Mouse (Mus musculus) liver, embryonic 15.5 days (tissue): ENCODE results near the gene Slc30a9. TPM values are rescaled to one million over a fixed set of nuclear protein-coding genes. Genes with fewer than 3 reads are reported as not detected.

Source experiments
- ATAC-seq: fragments of 200-750 bp; cut with Nextera tagmentation; 2 replicates; pipeline ENCODE4 v1.8.0; 2017; ENCODE audit warnings: moderate number of reproducible peaks, mild to moderate bottlenecking, moderate library complexity; ENCODE audit not compliant: insufficient read depth
- H3K27ac ChIP-seq: fragments of 300-500 bp; sonication (generic); replicated peaks from 2 replicates; pipeline ENCODE4 v1.5.1; 2015; ENCODE audit warnings: mild to moderate bottlenecking, inconsistent platforms
- H3K27me3 ChIP-seq: fragments of 300-500 bp; sonication (generic); 2 replicates; pipeline ENCODE4 v1.6.1; 2015; ENCODE audit warnings: mild to moderate bottlenecking, inconsistent platforms
- H3K36me3 ChIP-seq: fragments of 300-500 bp; sonication (generic); replicated peaks from 2 replicates; pipeline ENCODE4 v1.6.1; 2015; ENCODE audit warnings: moderate library complexity, mild to moderate bottlenecking, inconsistent platforms
- H3K4me1 ChIP-seq: fragments of 300-500 bp; sonication (generic); replicated peaks from 2 replicates; pipeline ENCODE4 v1.6.1; 2015; ENCODE audit warnings: inconsistent platforms
- H3K4me2 ChIP-seq: fragments of 300-500 bp; sonication (generic); 2 replicates; pipeline ENCODE4 v1.6.1; 2015; ENCODE audit warnings: moderate library complexity, mild to moderate bottlenecking, inconsistent platforms
- H3K4me3 ChIP-seq: fragments of 300-500 bp; sonication (generic); replicated peaks from 2 replicates; pipeline ENCODE4 v1.5.1; 2015; ENCODE audit warnings: mild to moderate bottlenecking, inconsistent platforms
- H3K9ac ChIP-seq: fragments of 300-500 bp; sonication (generic); 2 replicates; pipeline ENCODE4 v1.6.1; 2015; ENCODE audit warnings: moderate library complexity, mild to moderate bottlenecking, inconsistent platforms
- H3K9me3 ChIP-seq: fragments of 300-500 bp; sonication (generic); replicated peaks from 2 replicates; pipeline ENCODE4 v1.6.1; 2016; ENCODE audit warnings: inconsistent platforms
- WGBS: fragments of 180-500 bp; shearing (Covaris S2); methylation state at CpG from one replicate; pipeline ENCODE4 v1.1.7; 2015; ENCODE audit warnings: mixed read lengths; ENCODE audit not compliant: insufficient replicate concordance; 5-methylcytosine and 5-hydroxymethylcytosine counted together
- polyA plus RNA-seq: library from polyadenylated mRNA; unstranded; fragments of >200 nt; fragmentation: Nextera tagmentation; extraction: Ambion mirVana; gene quantifications from 2 replicates; pipeline ENCODE4 v1.2.1, GENCODE M21; 2015

The Slc30a9 gene
- polyA plus RNA-seq, 1 experiment from 2014 or later: 52.7 TPM

DNA sequence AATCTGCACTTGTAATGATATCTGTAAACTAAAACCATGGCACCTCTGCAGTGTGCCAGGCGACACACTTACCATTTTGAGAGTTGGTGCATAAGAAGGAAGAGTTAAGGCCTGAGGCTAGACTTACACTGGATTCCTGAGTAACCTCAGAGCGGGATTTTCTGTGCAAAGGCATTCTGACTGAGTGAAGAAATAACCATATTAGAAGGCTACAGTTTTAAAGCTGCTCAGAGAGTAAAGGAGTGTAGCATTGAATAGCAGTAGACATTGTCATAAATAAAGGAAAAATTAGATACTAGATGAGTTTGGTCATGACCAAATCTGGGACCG is 5.7 kb downstream of the Slc30a9 start:
- WGBS: 85% methylated on average over 3 of the region's 3 CpGs
- Histone ChIP-seq H3K9ac (no peak overlapping the region), H3K9me3 (no peaks in the 10 kb centered on the region), H3K4me2 (no peak overlapping the region), H3K36me3 (peaks cover 48% of the 10 kb centered on the region), H3K4me1 (peaks cover 23% of the 10 kb centered on the region), H3K4me3 (no peak overlapping the region), H3K27me3 (no peaks in the 10 kb centered on the region), H3K27ac (no peak overlapping the region)
- no peak for ATAC-seq

DNA sequence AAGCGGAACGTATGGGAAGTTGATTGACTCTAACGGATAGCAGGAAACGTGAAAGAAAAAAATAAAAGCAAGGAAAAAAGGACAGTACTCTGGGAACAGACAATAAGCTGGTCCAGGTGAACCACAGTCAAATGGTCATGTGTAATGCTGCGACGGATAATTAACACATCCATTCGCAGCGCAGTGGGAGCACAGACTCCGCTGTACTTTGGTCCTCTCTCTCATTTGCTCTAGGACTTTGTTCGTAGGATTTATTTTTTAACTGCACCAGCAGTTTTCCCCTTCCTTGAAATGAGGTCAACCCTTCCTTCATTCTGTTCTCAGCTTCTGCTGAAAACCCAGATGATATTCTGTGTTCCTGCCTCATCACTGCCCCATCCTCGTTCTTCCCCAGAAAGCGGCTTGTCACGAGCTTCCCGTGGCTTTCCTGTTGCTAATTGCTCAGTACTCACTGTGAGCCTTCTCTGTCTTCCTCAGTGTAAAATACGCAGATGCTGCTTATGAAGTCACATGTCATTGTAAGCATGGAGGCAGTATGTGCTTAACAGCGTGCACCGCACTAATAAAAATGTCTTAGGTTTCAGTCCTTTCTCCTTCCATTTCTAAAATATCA is 15.0 kb downstream of the Slc30a9 start:
- Histone ChIP-seq H3K9me3 (no peaks in the 10 kb centered on the region), H3K4me3 (no peak overlapping the region), H3K36me3 (peaks cover 42% of the 10 kb centered on the region), H3K4me2 (no peak overlapping the region), H3K4me1 (no peaks in the 10 kb centered on the region), H3K27me3 (no peaks in the 10 kb centered on the region), H3K27ac (no peak overlapping the region), H3K9ac (no peak overlapping the region)
- ATAC-seq: no peak
- WGBS: 82% methylated on average over 17 of the region's 17 CpGs

DNA sequence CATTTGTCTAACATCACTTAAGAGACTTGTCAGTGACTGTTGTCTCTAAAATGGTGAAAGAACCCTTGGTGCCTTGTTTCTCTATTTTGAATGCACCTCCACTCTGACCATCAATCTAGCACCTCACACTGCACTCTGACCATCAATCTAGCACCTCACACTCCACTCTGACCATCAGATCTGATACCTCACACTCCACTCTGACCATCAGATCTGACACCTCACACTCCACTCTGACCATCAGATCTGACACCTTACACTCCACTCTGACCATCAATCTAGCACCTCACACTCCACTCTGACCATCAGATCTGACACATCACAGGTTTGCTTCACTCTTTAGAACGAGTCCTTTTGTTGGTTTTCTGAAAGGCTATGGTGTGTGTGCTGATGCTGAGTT is 17.3 kb downstream of the Slc30a9 start:
- no peak overlapping the region for H3K9ac ChIP-seq
- H3K4me1 ChIP-seq: no peaks in the 10 kb centered on the region
- H3K9me3 ChIP-seq: no peaks in the 10 kb centered on the region
- no peak for ATAC-seq
- H3K27me3 ChIP-seq: no peaks in the 10 kb centered on the region
- H3K4me2 ChIP-seq: no peak overlapping the region
- 57% methylated on average over 1 of the region's 1 CpGs for WGBS
- H3K36me3 ChIP-seq: peaks cover 39% of the 10 kb centered on the region
- H3K27ac ChIP-seq: no peak overlapping the region
- no peak overlapping the region for H3K4me3 ChIP-seq

DNA sequence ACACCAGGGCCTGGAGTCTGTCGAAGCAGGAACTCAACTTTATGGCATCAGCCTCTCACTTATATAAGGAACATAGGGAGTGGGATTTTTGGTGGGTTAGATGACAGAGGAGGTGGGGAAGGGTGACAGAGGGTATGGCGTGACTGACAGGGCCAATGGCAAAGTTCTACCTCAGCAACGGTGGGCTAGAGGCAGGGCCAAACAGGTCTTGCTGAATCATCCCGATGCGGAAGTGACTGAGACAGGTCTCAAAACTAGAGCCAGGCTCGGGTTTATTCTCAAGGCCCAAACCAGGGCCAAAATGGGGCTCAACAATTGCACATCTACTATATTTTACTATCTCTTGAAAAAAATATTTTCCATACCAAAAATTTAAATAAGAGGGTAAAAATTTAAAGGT is 34.1 kb downstream of the Slc30a9 start:
- no peaks in the 10 kb centered on the region for H3K4me1 ChIP-seq
- no peaks in the 10 kb centered on the region for H3K9me3 ChIP-seq
- H3K4me3 ChIP-seq: no peak overlapping the region
- no peak overlapping the region for H3K4me2 ChIP-seq
- H3K9ac ChIP-seq: no peak overlapping the region
- H3K36me3 ChIP-seq: peaks cover 65% of the 10 kb centered on the region
- no peak for ATAC-seq
- H3K27ac ChIP-seq: no peak overlapping the region
- H3K27me3 ChIP-seq: no peaks in the 10 kb centered on the region
- 76% methylated on average over 6 of the region's 6 CpGs for WGBS

DNA sequence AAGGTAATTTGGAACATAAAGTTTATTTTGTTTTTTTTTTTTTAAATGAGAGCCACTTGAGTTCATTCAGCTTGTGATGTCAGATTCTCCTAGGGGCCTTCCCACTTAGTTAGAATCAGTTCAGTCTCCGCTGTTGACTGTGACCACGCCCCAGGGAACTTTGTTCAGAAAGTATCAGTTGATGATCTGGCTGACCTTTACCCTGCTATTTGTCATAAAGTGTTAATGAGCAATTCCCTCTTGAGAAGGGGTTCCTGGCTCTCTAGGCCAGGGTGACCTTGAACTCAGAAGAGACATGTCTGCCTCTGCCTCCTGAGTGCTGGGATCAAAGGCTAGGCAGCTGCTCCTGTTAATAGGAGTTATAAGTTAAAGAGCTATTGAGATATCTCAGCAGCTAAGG is 40.3 kb downstream of the Slc30a9 start:
- ATAC-seq: no peak
- H3K9me3 ChIP-seq: no peaks in the 10 kb centered on the region
- no peak overlapping the region for H3K27ac ChIP-seq
- H3K4me2 ChIP-seq: no peak overlapping the region
- no peaks in the 10 kb centered on the region for H3K27me3 ChIP-seq
- H3K36me3 ChIP-seq: peaks cover 92% of the 10 kb centered on the region
- H3K4me1 ChIP-seq: no peaks in the 10 kb centered on the region
- no peak overlapping the region for H3K4me3 ChIP-seq
- H3K9ac ChIP-seq: no peak overlapping the region
- 76% methylated on average over 2 of the region's 2 CpGs for WGBS

DNA sequence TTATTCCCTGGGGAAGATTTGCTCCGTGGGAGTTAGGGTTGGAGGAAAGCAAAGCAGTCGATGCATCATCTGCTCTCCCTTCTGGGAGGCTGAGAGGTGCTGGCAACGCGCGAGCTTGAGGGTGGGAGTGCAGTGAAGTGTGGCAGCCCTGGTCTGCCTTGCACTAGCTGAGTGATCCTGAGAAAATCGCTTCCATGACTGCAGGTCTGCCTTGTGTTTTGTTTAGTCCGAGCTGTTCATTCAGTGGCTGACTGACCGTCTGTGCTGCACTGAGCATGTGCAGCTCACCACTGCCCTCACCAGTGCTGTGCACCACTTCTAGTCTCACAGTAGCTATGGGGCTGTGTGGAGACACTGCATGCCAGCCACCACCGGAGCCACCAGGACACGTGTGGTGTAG is 42.2 kb downstream of the Slc30a9 start:
- H3K36me3 ChIP-seq: peaks cover 93% of the 10 kb centered on the region
- H3K27ac ChIP-seq: no peak overlapping the region
- no peaks in the 10 kb centered on the region for H3K4me1 ChIP-seq
- no peaks in the 10 kb centered on the region for H3K27me3 ChIP-seq
- ATAC-seq: no peak
- H3K9me3 ChIP-seq: no peaks in the 10 kb centered on the region
- no peak overlapping the region for H3K4me2 ChIP-seq
- 84% methylated on average over 10 of the region's 10 CpGs for WGBS
- H3K9ac ChIP-seq: no peak overlapping the region
- no peak overlapping the region for H3K4me3 ChIP-seq

DNA sequence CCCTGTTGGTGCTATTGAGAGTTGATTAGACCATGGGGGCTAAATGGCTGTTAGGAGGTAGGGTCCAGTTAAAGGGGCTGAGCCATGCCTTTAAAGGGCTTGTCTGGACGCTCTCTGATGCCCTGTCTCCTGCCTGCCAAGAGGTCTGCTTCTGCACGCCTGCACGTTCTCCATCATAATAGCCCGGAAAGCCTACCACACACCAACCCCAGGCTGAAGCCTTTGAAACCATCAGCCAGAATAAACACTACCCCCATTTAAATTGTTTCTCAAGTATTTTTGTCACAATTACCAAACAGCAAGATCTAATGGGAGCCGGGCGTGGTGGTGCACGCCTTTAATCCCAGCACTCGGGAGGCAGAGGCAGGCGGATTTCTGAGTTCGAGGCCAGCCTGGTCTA is 55.6 kb downstream of the Slc30a9 start:
- H3K27ac ChIP-seq: no peak overlapping the region
- ATAC-seq: no peak
- no peaks in the 10 kb centered on the region for H3K9me3 ChIP-seq
- no peaks in the 10 kb centered on the region for H3K27me3 ChIP-seq
- H3K4me1 ChIP-seq: no peaks in the 10 kb centered on the region
- H3K36me3 ChIP-seq: peaks cover 5% of the 10 kb centered on the region; the same call in 1 of the 2 replicates
- no peak overlapping the region for H3K4me2 ChIP-seq
- H3K4me3 ChIP-seq: no peak overlapping the region
- no peak overlapping the region for H3K9ac ChIP-seq
- 87% methylated on average over 10 of the region's 10 CpGs for WGBS

DNA sequence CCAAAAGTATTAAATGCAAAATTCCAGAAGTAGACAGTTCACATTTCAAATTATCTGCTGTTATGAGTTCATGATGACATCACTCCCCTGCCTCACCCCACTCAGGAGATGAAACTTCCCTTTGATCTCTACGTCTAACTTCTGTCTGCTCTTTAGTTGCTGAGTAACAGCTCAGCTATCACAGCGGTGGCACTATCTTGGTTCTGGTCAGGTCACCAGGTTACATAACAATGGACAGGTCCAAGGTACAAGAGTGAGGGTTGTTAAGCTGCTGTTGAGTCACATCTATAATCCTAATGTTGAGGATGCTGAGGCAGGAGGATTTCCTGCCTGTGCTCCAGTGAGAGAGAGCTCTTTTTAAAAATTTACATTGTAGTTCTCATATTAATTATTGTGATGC is 56.2 kb downstream of the Slc30a9 start:
- H3K27ac ChIP-seq: no peak overlapping the region
- no peak overlapping the region for H3K9ac ChIP-seq
- no peak overlapping the region for H3K4me2 ChIP-seq
- no peaks in the 10 kb centered on the region for H3K4me1 ChIP-seq
- no peak overlapping the region for H3K4me3 ChIP-seq
- no peaks in the 10 kb centered on the region for H3K36me3 ChIP-seq
- WGBS: 37% methylated on average over 2 of the region's 2 CpGs
- ATAC-seq: no peak
- H3K9me3 ChIP-seq: no peaks in the 10 kb centered on the region
- no peaks in the 10 kb centered on the region for H3K27me3 ChIP-seq

DNA sequence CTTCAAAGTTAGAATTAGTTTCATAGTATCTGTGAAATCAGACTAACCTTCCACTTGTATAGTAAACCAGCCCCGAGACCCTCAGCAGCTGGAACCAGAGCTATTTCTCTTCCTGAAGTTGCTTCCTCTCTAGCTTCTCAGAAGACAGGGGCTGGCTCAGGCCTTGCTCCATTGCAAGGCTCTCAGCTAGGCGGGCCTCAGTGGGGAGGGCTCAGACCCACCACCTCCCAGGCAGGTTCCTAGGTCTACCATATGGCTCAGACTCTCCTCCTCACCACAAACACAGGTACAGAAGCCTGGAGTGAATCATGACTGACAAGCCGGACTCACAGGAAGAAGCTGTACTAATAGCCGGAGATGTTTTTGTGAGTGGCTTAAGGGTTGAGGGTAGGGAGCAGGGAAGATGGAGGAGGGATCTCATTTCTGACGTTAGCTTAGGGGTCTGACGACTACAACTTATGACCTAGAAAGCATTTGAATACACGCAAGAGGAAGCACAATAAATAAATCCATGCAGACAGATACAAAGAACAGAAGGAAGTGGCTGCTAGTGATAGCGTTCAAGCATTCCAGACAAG is 70.4 kb downstream of the Slc30a9 start:
- Histone ChIP-seq H3K36me3 (no peaks in the 10 kb centered on the region), H3K9ac (no peak overlapping the region), H3K4me3 (no peak overlapping the region), H3K27me3 (no peaks in the 10 kb centered on the region), H3K9me3 (no peaks in the 10 kb centered on the region), H3K4me1 (no peaks in the 10 kb centered on the region), H3K4me2 (no peak overlapping the region), H3K27ac (no peak overlapping the region)
- 27% methylated on average over 8 of the region's 8 CpGs for WGBS
- no peak for ATAC-seq

DNA sequence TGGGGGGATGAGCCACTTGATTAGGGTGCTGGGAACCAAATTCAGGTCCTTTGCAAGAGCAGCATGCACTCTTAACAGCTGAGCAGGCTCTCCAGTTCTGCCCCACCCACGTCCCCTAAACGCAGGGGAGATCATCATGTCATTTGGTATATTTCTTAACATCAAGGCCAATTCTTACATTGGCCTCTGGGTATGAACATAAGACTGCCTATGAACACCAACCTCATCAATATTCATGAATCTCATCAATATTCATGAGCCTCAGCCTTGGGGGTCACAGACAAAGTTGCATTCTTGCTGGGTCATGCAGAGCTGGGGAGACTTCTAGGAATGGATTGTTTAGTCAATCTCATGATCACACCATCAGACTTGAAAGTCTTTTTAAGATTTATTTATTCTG is 74.9 kb downstream of the Slc30a9 start:
- Histone ChIP-seq H3K4me2 (no peak overlapping the region), H3K27ac (no peak overlapping the region), H3K9me3 (no peaks in the 10 kb centered on the region), H3K4me3 (no peak overlapping the region), H3K27me3 (no peaks in the 10 kb centered on the region), H3K4me1 (no peaks in the 10 kb centered on the region), H3K9ac (no peak overlapping the region), H3K36me3 (no peaks in the 10 kb centered on the region)
- ATAC-seq: no peak
- WGBS: 62% methylated on average over 2 of the region's 2 CpGs

DNA sequence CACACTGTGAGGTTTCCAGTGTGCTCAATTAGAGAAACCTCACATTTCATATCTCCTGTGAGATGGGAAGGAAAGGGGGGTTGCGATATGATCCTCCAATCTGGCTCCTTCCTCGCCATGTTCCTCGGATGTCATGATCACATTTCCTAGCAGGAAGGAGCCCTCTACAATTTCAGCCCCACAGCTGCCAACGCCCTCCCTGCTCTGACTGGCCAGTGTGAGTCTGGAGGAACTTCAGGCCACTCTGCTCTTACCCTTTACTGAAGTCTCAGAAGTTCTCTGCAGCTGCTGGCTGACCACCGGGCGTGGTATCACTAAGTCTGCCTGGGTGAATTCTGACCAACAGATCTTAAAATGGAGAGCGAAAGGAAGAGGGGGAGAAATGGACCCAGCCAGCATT is 75.8 kb downstream of the Slc30a9 start:
- no peak overlapping the region for H3K9ac ChIP-seq
- no peak for ATAC-seq
- no peak overlapping the region for H3K4me2 ChIP-seq
- H3K4me3 ChIP-seq: no peak overlapping the region
- H3K36me3 ChIP-seq: no peaks in the 10 kb centered on the region
- no peaks in the 10 kb centered on the region for H3K4me1 ChIP-seq
- H3K27ac ChIP-seq: no peak overlapping the region
- H3K27me3 ChIP-seq: no peaks in the 10 kb centered on the region
- WGBS: 75% methylated on average over 7 of the region's 7 CpGs
- no peaks in the 10 kb centered on the region for H3K9me3 ChIP-seq

DNA sequence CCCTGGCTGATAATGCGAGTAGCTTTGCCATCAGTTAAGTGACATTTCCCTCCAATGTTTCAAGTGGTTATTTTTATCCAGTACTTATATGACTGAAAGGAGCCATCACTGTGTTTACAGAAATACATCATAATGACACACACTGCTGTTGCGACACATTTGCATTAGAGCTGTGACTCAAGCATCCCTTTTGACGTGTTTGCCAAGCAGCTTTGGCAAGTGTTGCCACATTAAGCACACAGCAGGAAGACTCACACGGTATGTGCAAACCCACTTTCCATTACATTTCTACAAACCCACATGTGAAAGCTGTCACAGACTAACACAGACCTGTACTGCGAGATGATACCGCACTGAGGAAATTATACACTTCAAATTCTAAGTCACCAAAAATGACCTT is 87.2 kb downstream of the Slc30a9 start:
- 66% methylated on average over 6 of the region's 6 CpGs for WGBS
- H3K4me3 ChIP-seq: no peak overlapping the region
- no peak overlapping the region for H3K27ac ChIP-seq
- ATAC-seq: no peak
- H3K9me3 ChIP-seq: no peaks in the 10 kb centered on the region
- H3K4me1 ChIP-seq: no peaks in the 10 kb centered on the region
- H3K4me2 ChIP-seq: no peak overlapping the region
- no peaks in the 10 kb centered on the region for H3K27me3 ChIP-seq
- H3K9ac ChIP-seq: no peak overlapping the region
- no peaks in the 10 kb centered on the region for H3K36me3 ChIP-seq
